Mouse (Mus musculus): ENCODE measurements around the gene Ttc7b. TPM values are rescaled to one million over a fixed set of nuclear protein-coding genes. Genes with fewer than 3 reads are reported as not detected.

Gene Ttc7b
- total and polyA plus RNA-seq, 3 experiments: 21.1 to 33.9 (median 26.8) TPM

DNA sequence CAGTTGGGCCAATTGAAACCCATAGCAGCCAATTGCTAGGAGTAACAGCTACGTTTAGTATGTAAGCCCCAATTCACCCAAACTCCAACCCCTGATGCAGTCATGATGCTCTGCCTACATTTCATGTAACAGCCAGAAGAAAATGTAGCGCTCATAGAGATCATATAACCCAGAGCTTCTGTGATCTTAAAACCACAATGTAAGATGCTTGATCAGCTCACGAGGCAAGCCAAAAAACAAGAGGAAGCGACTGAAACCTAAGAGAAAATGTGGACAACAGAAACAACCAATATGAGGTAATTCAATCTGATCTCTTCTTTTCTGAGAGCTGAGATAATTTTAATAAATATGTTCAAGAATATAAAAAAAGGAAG lies 23.6 kb upstream of the Ttc7b start:
- Histone ChIP-seq H3K36me3 (replicated peaks) (peaks cover 41% of the 10 kb centered on the region), H3K4me1 (ENCODE audit: insufficient read depth, low read depth, low read length) (no peaks in the 10 kb centered on the region), H3K4me3 (ENCODE audit: low read depth, low read length) (no peak overlapping the region), H3K9me3 (replicated peaks) (no peaks in the 10 kb centered on the region), H3K27me3 (ENCODE audit: insufficient read depth, low read length) (no peaks in the 10 kb centered on the region)
- ATAC-seq (ENCODE audit: extremely low read depth, insufficient number of reproducible peaks, low FRiP score, poor library complexity, severe bottlenecking) (no peak), DNase-seq (ENCODE audit: low spot score) (no peak)
- TF ChIP-seq POLR2AphosphoS5 (IDR thresholded peaks at IDR 0.05; ENCODE audit: insufficient replicate concordance, low read depth, low read length) (no peak), GATA1 (IDR thresholded peaks at IDR 0.05; ENCODE audit: borderline replicate concordance, low read length) (no peak), TAL1 (conservative IDR thresholded peaks at IDR 0.05; ENCODE audit: low read depth, low read length) (no peak), CTCF (IDR thresholded peaks at IDR 0.05; ENCODE audit: low read depth, low read length) (no peak), GATA2 (IDR thresholded peaks at IDR 0.05; ENCODE audit: borderline replicate concordance, low read depth, low read length) (no peak)

- Histone ChIP-seq H3K27me3 (ENCODE audit: insufficient read depth, low read length) (no peaks in the 10 kb centered on the region), H3K36me3 (replicated peaks) (peaks cover 37% of the 10 kb centered on the region), H3K4me3 (ENCODE audit: low read depth, low read length) (no peak overlapping the region), H3K9me3 (replicated peaks) (no peaks in the 10 kb centered on the region), H3K4me1 (ENCODE audit: insufficient read depth, low read depth, low read length) (no peaks in the 10 kb centered on the region)
- TF ChIP-seq POLR2AphosphoS5 (IDR thresholded peaks at IDR 0.05; ENCODE audit: insufficient replicate concordance, low read depth, low read length): no peak
- no peak for TF ChIP-seq GATA1 (IDR thresholded peaks at IDR 0.05; ENCODE audit: borderline replicate concordance, low read length)
- no peak for TF ChIP-seq CTCF (IDR thresholded peaks at IDR 0.05; ENCODE audit: low read depth, low read length)
- no peak for TF ChIP-seq GATA2 (IDR thresholded peaks at IDR 0.05; ENCODE audit: borderline replicate concordance, low read depth, low read length)
- no peak for TF ChIP-seq TAL1 (conservative IDR thresholded peaks at IDR 0.05; ENCODE audit: low read depth, low read length)
- ATAC-seq (ENCODE audit: extremely low read depth, insufficient number of reproducible peaks, low FRiP score, poor library complexity, severe bottlenecking) (no peak), DNase-seq (ENCODE audit: low spot score) (no peak)
Measured at GRCm38 (mm10) chr12:100543437-100544193, 23.0 kb upstream of the Ttc7b start.

GRCm38 (mm10) chr12:100542494-100542893 lies 21.9 kb upstream of the Ttc7b start:
- no peaks in the 10 kb centered on the region for H3K27me3 ChIP-seq (ENCODE audit: insufficient read depth, low read length)
- no peak for ATAC-seq (ENCODE audit: extremely low read depth, insufficient number of reproducible peaks, low FRiP score, poor library complexity, severe bottlenecking)
- no peaks in the 10 kb centered on the region for H3K9me3 ChIP-seq (replicated peaks)
- TF ChIP-seq POLR2AphosphoS5 (IDR thresholded peaks at IDR 0.05; ENCODE audit: insufficient replicate concordance, low read depth, low read length) (no peak), CTCF (IDR thresholded peaks at IDR 0.05; ENCODE audit: low read depth, low read length) (no peak), GATA2 (IDR thresholded peaks at IDR 0.05; ENCODE audit: borderline replicate concordance, low read depth, low read length) (no peak), TAL1 (conservative IDR thresholded peaks at IDR 0.05; ENCODE audit: low read depth, low read length) (no peak), GATA1 (IDR thresholded peaks at IDR 0.05; ENCODE audit: borderline replicate concordance, low read length) (no peak)
- no peak for DNase-seq (ENCODE audit: low spot score)
- H3K4me1 ChIP-seq (ENCODE audit: insufficient read depth, low read depth, low read length): no peaks in the 10 kb centered on the region
- H3K36me3 ChIP-seq (replicated peaks): peaks cover 35% of the 10 kb centered on the region
- H3K4me3 ChIP-seq (ENCODE audit: low read depth, low read length): no peak overlapping the region

GRCm38 (mm10) chr12:100542076-100542475 lies 21.4 kb upstream of the Ttc7b start:
- Histone ChIP-seq H3K27me3 (ENCODE audit: insufficient read depth, low read length) (no peaks in the 10 kb centered on the region; the same call in 1 of the 2 replicates), H3K36me3 (replicated peaks) (peaks cover 32% of the 10 kb centered on the region), H3K9me3 (replicated peaks) (no peaks in the 10 kb centered on the region), H3K4me3 (ENCODE audit: low read depth, low read length) (no peak overlapping the region), H3K4me1 (ENCODE audit: insufficient read depth, low read depth, low read length) (0 out of 2 replicates have a peak, but pooled peaks cover 2% of the 10 kb centered on the region)
- ATAC-seq (ENCODE audit: extremely low read depth, insufficient number of reproducible peaks, low FRiP score, poor library complexity, severe bottlenecking) (no peak), DNase-seq (ENCODE audit: low spot score) (no peak)
- TF ChIP-seq CTCF (IDR thresholded peaks at IDR 0.05; ENCODE audit: low read depth, low read length) (no peak), GATA2 (IDR thresholded peaks at IDR 0.05; ENCODE audit: borderline replicate concordance, low read depth, low read length) (no peak), TAL1 (conservative IDR thresholded peaks at IDR 0.05; ENCODE audit: low read depth, low read length) (no peak), GATA1 (IDR thresholded peaks at IDR 0.05; ENCODE audit: borderline replicate concordance, low read length) (no peak), POLR2AphosphoS5 (IDR thresholded peaks at IDR 0.05; ENCODE audit: insufficient replicate concordance, low read depth, low read length) (no peak)

- DNase-seq (ENCODE audit: low spot score) (no peak), ATAC-seq (ENCODE audit: extremely low read depth, insufficient number of reproducible peaks, low FRiP score, poor library complexity, severe bottlenecking) (no peak)
- TF ChIP-seq TAL1 (conservative IDR thresholded peaks at IDR 0.05; ENCODE audit: low read depth, low read length): no peak
- TF ChIP-seq GATA2 (IDR thresholded peaks at IDR 0.05; ENCODE audit: borderline replicate concordance, low read depth, low read length): no peak
- no peak for TF ChIP-seq CTCF (IDR thresholded peaks at IDR 0.05; ENCODE audit: low read depth, low read length)
- no peak for TF ChIP-seq POLR2AphosphoS5 (IDR thresholded peaks at IDR 0.05; ENCODE audit: insufficient replicate concordance, low read depth, low read length)
- no peak for TF ChIP-seq GATA1 (IDR thresholded peaks at IDR 0.05; ENCODE audit: borderline replicate concordance, low read length)
- H3K4me3 ChIP-seq (ENCODE audit: low read depth, low read length): no peak overlapping the region
- H3K36me3 ChIP-seq (replicated peaks): peaks cover 21% of the 10 kb centered on the region
- H3K9me3 ChIP-seq (replicated peaks): no peaks in the 10 kb centered on the region
- 0 out of 2 replicates have a peak, but pooled peaks cover 2% of the 10 kb centered on the region for H3K4me1 ChIP-seq (ENCODE audit: insufficient read depth, low read depth, low read length)
- H3K27me3 ChIP-seq (ENCODE audit: insufficient read depth, low read length): peaks cover 2% of the 10 kb centered on the region; the same call in 1 of the 2 replicates
Measured at GRCm38 (mm10) chr12:100539158-100539714, 18.6 kb upstream of the Ttc7b start.

- Histone ChIP-seq H3K9me3 (replicated peaks) (no peaks in the 10 kb centered on the region), H3K27me3 (ENCODE audit: insufficient read depth, low read length) (peaks cover 2% of the 10 kb centered on the region; the same call in 1 of the 2 replicates), H3K4me3 (ENCODE audit: low read depth, low read length) (no peak overlapping the region), H3K4me1 (ENCODE audit: insufficient read depth, low read depth, low read length) (0 out of 2 replicates have a peak, but pooled peaks cover 2% of the 10 kb centered on the region), H3K36me3 (replicated peaks) (peaks cover 16% of the 10 kb centered on the region)
- ATAC-seq (ENCODE audit: extremely low read depth, insufficient number of reproducible peaks, low FRiP score, poor library complexity, severe bottlenecking) (no peak), DNase-seq (ENCODE audit: low spot score) (no peak)
- TF ChIP-seq GATA2 (IDR thresholded peaks at IDR 0.05; ENCODE audit: borderline replicate concordance, low read depth, low read length) (no peak), POLR2AphosphoS5 (IDR thresholded peaks at IDR 0.05; ENCODE audit: insufficient replicate concordance, low read depth, low read length) (no peak), TAL1 (conservative IDR thresholded peaks at IDR 0.05; ENCODE audit: low read depth, low read length) (no peak), GATA1 (IDR thresholded peaks at IDR 0.05; ENCODE audit: borderline replicate concordance, low read length) (no peak), CTCF (IDR thresholded peaks at IDR 0.05; ENCODE audit: low read depth, low read length) (no peak)
Measured at GRCm38 (mm10) chr12:100538445-100539157, 18.0 kb upstream of the Ttc7b start.
